Mouse (Mus musculus) T-helper 17 cell (primary cell): ENCODE measurements around the gene Dnaic2.

Experiments
- in situ Hi-C, 2 experiments: fragments of 300-600 bp; cut with MboI, MseI; formaldehyde crosslinking; loops; 1 replicate in 1 of 2; 2 replicates in 1 of 2; pipeline ENCODE4 v1.15.1; 2025; ENCODE audit warnings: high pct_unique_total_duplicates in 2 of 2

The Dnaic2 gene

GRCm38 (mm10) chr11:114797981-114798380 is 70.8 kb downstream of the Dnaic2 start:
- in situ Hi-C loops = no loop called here

- in situ Hi-C loops = no loop called here
Measured at GRCm38 (mm10) chr11:114798624-114799023, 71.4 kb downstream of the Dnaic2 start, which contains the start of gene Gpr142. Gpr142 (plus strand) TSS chr11:114798924.

GRCm38 (mm10) chr11:114801906-114802305 is 74.7 kb downstream of the Dnaic2 start:
- in situ Hi-C loops = no loop called here

DNA sequence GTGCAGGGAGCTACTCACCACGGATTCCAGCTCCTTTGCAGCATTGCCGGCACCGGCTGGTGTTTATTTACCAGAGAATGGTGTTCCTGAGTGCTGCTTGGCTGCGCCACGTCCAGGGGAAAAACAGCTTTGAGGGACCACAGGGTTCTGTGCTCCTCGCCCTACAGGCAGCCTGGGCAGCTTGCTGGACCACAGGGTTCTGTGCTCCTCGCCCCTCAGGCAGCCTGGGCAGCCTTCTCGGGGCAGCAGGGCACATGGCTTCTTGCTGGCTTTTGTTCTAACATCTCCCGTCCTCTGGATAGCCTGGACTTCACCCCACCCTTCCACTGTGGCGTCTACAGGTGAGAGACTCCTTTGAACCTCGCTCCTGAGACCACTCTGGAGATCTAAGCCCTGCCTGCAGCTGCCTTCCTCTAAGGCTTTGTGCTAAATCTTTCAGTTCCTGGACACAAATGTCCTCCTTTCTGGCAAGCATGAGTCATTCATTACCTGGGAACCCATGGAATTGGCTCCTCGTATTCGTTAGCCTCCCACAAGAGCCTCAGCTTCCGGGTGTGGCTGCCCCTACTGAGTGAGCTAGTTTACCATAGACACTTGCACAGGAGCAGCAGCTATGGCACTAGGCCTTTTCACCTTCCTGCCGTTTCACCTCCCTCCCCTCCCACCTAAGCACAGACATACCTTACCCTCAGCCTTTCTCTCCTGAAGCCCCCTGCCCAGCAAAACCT is 75.5 kb downstream of the Dnaic2 start:
- in situ Hi-C loops = no loop called here

- in situ Hi-C loops = no loop called here
Measured at GRCm38 (mm10) chr11:114803990-114804389, 76.8 kb downstream of the Dnaic2 start.

DNA sequence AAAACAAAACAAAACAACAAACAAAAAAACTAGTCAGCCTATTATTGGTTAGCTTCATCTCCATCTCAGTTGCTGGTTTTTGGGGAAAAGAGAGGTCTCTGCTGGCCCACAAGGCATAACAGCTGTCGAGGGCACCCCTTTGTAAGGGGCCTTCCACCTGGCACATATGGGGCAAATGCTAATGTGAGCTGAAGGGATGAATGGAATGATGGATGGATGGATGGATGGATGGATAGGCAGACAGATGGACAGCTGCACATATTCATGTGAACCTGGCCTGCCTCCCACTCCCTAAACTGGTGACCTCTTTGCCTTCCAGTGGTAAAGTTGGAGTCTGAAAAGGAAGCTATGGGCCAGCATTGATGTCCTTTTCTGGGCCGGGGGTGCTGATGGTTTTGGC is 79.8 kb downstream of the Dnaic2 start:
- in situ Hi-C loops = no loop called here
